Mouse (Mus musculus): ENCODE results near the gene Dad1. TPM values are rescaled to one million over a fixed set of nuclear protein-coding genes. Genes with fewer than 3 reads are reported as not detected.

Gene Dad1
- polyA plus RNA-seq (2014; fragmentation: Illumina TruSeq; extraction: RNeasy Lipid Tissue Mini Kit (QIAGEN cat#74804); ENCODE audit: low read depth, low replicate concordance): 110 TPM

DNA sequence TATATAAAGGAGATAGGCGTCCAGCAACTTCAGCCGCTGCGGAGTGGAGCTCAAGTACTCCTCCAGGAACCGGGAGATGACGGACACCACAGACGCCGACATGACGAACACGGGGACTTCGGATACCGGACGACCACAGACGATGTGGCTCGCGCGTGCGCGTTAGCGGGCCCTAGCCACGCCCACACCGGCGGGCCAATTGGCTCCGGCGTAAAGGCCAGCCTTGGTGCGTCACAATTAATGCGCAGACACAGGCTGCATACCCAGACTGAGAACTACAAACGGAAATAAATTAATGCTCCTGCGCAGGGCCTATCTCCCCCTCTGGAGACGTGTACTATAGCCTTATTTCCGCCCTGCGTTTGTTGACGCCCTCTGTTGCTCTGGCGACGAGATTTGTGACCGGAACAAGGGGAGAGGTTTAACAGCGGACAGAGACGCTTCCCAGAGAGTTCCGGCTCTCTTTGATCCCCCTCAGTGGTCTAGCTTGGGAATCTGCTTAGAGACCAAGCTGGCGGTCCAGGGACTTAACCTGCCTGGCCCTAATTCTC is at the start of gene Dad1, which contains the start of gene Abhd4:
TSS of gene Dad1 (minus strand) at position 364 of the 551 bp plus-strand sequence.
TSS of gene Abhd4 (plus strand) at position 448 of the 551 bp plus-strand sequence.

DNA sequence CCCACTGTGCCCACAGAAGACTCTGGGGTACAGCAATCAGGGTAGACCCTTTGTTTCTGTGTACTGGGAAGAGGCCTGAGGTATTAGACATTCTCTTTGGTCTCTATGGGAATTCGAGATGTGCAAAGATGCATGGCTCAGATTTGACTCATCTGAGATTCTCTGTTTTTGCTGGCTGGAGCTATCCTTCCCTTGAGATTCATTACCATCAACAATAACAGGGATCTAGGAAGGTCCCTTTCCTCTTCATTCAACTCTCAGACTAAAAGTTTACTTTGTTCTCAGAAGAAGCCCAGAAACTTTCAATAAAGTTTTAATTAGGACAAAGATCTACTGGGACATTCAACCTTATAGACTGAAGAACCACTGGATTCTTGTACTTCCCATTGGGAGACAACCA is 30.9 kb upstream of the Dad1 start, which contains the start of gene Olfr49:
TSS of gene Olfr49 (minus strand) at position 101 of the 400 bp plus-strand sequence.

Other genes starting within 250 kb of the Dad1 start
- gene Abhd4, start 84 bp upstream of the Dad1 start, polyA plus RNA-seq (2014; fragmentation: Illumina TruSeq; extraction: RNeasy Lipid Tissue Mini Kit (QIAGEN cat#74804); ENCODE audit: low read depth, low replicate concordance): 50.5 TPM
- gene Olfr49, start 30.8 kb upstream of the Dad1 start, polyA plus RNA-seq (2014; fragmentation: Illumina TruSeq; extraction: RNeasy Lipid Tissue Mini Kit (QIAGEN cat#74804); ENCODE audit: low read depth, low replicate concordance): not detected
- gene Oxa1l, start 106.7 kb upstream of the Dad1 start, polyA plus RNA-seq (2014; fragmentation: Illumina TruSeq; extraction: RNeasy Lipid Tissue Mini Kit (QIAGEN cat#74804); ENCODE audit: low read depth, low replicate concordance): 88.7 TPM
- gene Slc7a7, start 163.7 kb upstream of the Dad1 start, polyA plus RNA-seq (2014; fragmentation: Illumina TruSeq; extraction: RNeasy Lipid Tissue Mini Kit (QIAGEN cat#74804); ENCODE audit: low read depth, low replicate concordance): 13.5 TPM
- gene Mrpl52, start 172.8 kb upstream of the Dad1 start, polyA plus RNA-seq (2014; fragmentation: Illumina TruSeq; extraction: RNeasy Lipid Tissue Mini Kit (QIAGEN cat#74804); ENCODE audit: low read depth, low replicate concordance): 135 TPM
- gene Mmp14, start 177.5 kb upstream of the Dad1 start, polyA plus RNA-seq (2014; fragmentation: Illumina TruSeq; extraction: RNeasy Lipid Tissue Mini Kit (QIAGEN cat#74804); ENCODE audit: low read depth, low replicate concordance): 17.9 TPM
- 37.3 TPM for gene Lrp10, start 210.0 kb upstream of the Dad1 start, polyA plus RNA-seq (2014; fragmentation: Illumina TruSeq; extraction: RNeasy Lipid Tissue Mini Kit (QIAGEN cat#74804); ENCODE audit: low read depth, low replicate concordance)
- not detected for gene Rem2, start 222.0 kb upstream of the Dad1 start, polyA plus RNA-seq (2014; fragmentation: Illumina TruSeq; extraction: RNeasy Lipid Tissue Mini Kit (QIAGEN cat#74804); ENCODE audit: low read depth, low replicate concordance)